Mouse (Mus musculus): ENCODE results near the gene G430095P16Rik. TPM values are rescaled to one million over a fixed set of nuclear protein-coding genes. Genes with fewer than 3 reads are reported as not detected.

G430095P16Rik gene
- polyA plus RNA-seq, 1 experiment from 2014 or later, result 3.0 TPM

DNA sequence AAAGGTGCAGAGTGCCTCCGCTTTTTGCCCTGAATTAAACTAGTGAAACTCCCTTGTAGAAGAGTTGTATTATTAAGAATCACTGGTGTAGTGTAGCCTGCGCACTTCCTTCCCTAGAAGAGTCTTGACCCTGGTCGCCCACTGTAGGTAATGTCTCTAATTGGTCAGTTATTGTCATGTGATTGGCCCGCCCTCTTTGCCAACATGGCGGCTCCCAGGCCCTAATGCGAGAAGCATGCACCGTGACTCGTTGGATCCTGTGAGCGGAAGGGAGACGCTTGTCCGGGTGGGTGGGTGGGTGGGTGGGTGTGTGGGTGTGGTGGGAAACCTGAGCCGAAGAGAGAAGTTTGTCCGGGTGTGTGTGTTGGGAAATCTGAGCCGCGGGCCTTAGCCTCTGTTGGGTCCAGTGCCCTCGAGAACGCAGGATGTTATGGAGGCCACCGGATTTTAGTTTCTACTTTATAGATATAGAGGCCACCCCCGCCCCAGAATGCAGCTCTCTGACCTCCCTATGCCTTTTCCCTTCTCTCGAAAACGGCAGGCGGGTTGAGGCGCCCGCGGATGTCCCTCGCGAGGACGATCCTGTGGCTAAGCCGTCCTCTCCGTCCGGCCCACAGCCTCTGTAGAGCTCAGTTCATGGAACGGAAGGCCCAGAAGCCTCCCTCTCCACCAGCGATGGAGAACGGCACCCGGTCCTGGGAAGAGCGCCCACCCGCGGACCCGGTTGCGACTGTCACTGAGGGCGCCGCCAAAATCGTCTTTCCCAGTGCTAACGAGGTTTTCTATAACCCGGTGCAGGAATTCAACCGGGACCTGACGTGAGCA is 33.5 kb upstream of the G430095P16Rik start:
- peak; percentile 83 for ATAC-seq (replicated peaks; ENCODE audit: low FRiP score)
- H3K27ac ChIP-seq (ENCODE audit: low read depth, low read length), result 0 out of 2 replicates have a peak overlapping the region, but pooled peaks have one; percentile 32
- peak; percentile 86 for DNase-seq (ENCODE audit: low spot score)
- under 1% methylated on average over 47 of the region's 47 CpGs for WGBS
- H3K9ac ChIP-seq (ENCODE audit: low read length), result peak overlapping the region; percentile 68
- peak overlapping the region; percentile 71 for H3K4me2 ChIP-seq (ENCODE audit: low read depth, low read length, severe bottlenecking)
- H3K9me3 ChIP-seq (ENCODE audit: control insufficient read depth, low read length), result no peaks in the 10 kb centered on the region
- peaks cover 14% of the 10 kb centered on the region for H3K4me1 ChIP-seq (replicated peaks; ENCODE audit: control insufficient read depth, insufficient read depth, low read length)
- peak overlapping the region; percentile 76 for H3K4me3 ChIP-seq (ENCODE audit: low read depth, low read length)
- no peaks in the 10 kb centered on the region for H3K27me3 ChIP-seq (ENCODE audit: control insufficient read depth, insufficient read depth, low read length)
- H3K36me3 ChIP-seq (ENCODE audit: control insufficient read depth, insufficient read depth, low read length), result no peaks in the 10 kb centered on the region

DNA sequence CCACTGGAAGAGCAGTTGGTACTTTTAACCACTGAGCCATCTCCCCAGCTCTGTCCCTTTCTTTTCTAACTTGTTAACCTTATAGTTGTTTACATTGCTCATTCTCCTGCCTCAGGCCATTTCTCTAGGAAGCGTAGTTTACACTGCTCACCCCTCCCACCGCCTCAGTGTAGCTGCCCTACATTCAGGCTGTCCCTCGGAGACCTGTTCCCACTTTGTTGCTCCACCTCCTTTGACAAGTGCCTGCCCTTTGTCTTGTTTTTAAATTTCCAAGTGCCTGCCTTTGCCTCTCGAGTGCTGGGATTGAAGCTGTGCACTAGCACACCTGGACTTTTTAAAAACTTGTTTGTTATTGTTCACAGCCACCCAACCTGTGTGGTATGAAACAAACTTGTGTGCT is 29.5 kb upstream of the G430095P16Rik start:
- H3K9ac ChIP-seq (ENCODE audit: low read length), result no peak overlapping the region
- no peaks in the 10 kb centered on the region for H3K27me3 ChIP-seq (ENCODE audit: control insufficient read depth, insufficient read depth, low read length)
- DNase-seq (ENCODE audit: low spot score) (no peak), ATAC-seq (replicated peaks; ENCODE audit: low FRiP score) (no peak)
- H3K4me3 ChIP-seq (ENCODE audit: low read depth, low read length), result no peak overlapping the region
- peaks cover 3% of the 10 kb centered on the region; the same call in 1 of the 2 replicates for H3K36me3 ChIP-seq (ENCODE audit: control insufficient read depth, insufficient read depth, low read length)
- WGBS, result 68% methylated on average over 4 of the region's 4 CpGs
- H3K4me2 ChIP-seq (ENCODE audit: low read depth, low read length, severe bottlenecking), result no peak overlapping the region
- peaks cover 7% of the 10 kb centered on the region; the same call in 1 of the 2 replicates for H3K4me1 ChIP-seq (replicated peaks; ENCODE audit: control insufficient read depth, insufficient read depth, low read length)
- no peaks in the 10 kb centered on the region for H3K9me3 ChIP-seq (ENCODE audit: control insufficient read depth, low read length)
- no peak overlapping the region for H3K27ac ChIP-seq (ENCODE audit: low read depth, low read length)

DNA sequence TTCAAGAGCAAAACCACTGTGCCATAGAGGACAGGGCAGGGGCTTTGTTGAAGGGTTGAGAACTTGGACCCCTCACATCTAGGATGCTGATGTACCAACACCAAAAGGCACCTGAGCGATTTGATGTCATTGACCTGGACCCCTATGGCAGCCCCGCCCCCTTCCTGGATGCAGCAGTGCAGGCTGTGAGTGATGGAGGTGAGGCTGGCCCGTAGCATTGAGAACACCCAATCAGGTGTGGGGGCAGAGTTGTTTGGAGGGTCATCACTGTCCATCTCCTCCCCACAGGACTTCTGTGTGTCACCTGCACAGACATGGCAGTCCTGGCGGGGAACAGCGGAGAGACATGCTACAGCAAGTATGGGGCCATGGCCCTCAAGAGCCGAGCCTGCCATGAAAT is 27.7 kb upstream of the G430095P16Rik start:
- Histone ChIP-seq H3K9ac (ENCODE audit: low read length) (no peak overlapping the region), H3K27me3 (ENCODE audit: control insufficient read depth, insufficient read depth, low read length) (no peaks in the 10 kb centered on the region), H3K4me2 (ENCODE audit: low read depth, low read length, severe bottlenecking) (no peak overlapping the region), H3K27ac (ENCODE audit: low read depth, low read length) (no peak overlapping the region), H3K9me3 (ENCODE audit: control insufficient read depth, low read length) (no peaks in the 10 kb centered on the region), H3K4me1 (replicated peaks; ENCODE audit: control insufficient read depth, insufficient read depth, low read length) (peaks cover 3% of the 10 kb centered on the region; the same call in 1 of the 2 replicates), H3K4me3 (ENCODE audit: low read depth, low read length) (no peak overlapping the region), H3K36me3 (ENCODE audit: control insufficient read depth, insufficient read depth, low read length) (peaks cover 3% of the 10 kb centered on the region; the same call in 1 of the 2 replicates)
- WGBS, result 91% methylated on average over 6 of the region's 6 CpGs
- ATAC-seq (replicated peaks; ENCODE audit: low FRiP score) (no peak), DNase-seq (ENCODE audit: low spot score) (no peak)

DNA sequence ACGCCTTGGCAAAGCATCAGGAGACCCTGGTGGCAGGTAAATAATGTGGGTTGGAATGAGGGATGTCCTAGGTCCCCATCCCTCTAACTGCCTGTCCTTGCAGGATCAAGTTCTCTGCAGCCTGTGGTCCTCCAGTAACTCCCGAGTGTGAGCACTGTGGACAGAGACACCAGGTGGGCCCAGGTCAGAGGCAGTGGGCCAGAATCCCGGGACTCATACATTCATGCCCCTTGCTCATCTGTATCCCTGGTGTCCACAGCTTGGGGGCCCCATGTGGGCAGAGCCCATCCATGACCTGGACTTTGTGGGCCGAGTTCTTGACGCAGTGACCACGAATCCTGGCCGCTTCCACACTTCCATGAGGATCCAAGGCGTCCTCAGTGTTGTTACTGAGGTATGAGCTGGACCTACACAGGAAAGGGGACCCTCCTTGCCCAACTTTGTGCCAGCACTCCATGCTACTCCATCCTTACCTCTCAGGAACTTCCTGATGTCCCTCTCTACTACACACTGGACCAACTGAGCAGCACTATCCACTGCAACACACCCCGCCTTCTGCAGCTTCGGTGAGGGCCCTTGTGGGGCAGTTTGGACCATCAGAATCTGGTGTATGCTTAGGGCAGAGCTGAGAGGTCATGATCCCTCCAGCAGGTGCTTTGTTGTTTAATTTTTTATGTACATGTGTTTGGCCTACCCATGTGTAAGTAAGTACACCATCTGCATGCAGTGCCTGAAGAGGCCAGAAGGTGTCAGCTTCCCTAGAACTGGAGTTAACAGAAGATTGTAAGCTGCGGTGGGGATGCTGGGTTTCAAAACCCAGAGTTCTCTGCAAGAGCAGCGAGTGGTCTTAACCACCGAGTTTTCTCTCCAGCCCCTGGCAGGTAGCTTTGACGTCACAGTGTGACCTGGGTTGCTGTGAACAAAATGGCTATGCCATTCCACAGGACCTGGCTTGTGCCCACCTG is 25.4 kb upstream of the G430095P16Rik start:
- DNase-seq (ENCODE audit: low spot score) (peak; percentile 70), ATAC-seq (replicated peaks; ENCODE audit: low FRiP score) (no peak)
- peaks cover 16% of the 10 kb centered on the region for H3K27me3 ChIP-seq (ENCODE audit: control insufficient read depth, insufficient read depth, low read length)
- H3K27ac ChIP-seq (ENCODE audit: low read depth, low read length), result no peak overlapping the region
- H3K4me3 ChIP-seq (ENCODE audit: low read depth, low read length), result no peak overlapping the region
- 85% methylated on average over 14 of the region's 14 CpGs for WGBS
- peaks cover 3% of the 10 kb centered on the region; the same call in 1 of the 2 replicates for H3K36me3 ChIP-seq (ENCODE audit: control insufficient read depth, insufficient read depth, low read length)
- peaks cover 1% of the 10 kb centered on the region; the same call in 1 of the 2 replicates for H3K4me1 ChIP-seq (replicated peaks; ENCODE audit: control insufficient read depth, insufficient read depth, low read length)
- no peak overlapping the region for H3K9ac ChIP-seq (ENCODE audit: low read length)
- no peaks in the 10 kb centered on the region for H3K9me3 ChIP-seq (ENCODE audit: control insufficient read depth, low read length)
- H3K4me2 ChIP-seq (ENCODE audit: low read depth, low read length, severe bottlenecking), result no peak overlapping the region

GRCm38 (mm10) chr8:84698288-84698687 is 24.5 kb upstream of the G430095P16Rik start:
- ATAC-seq (replicated peaks; ENCODE audit: low FRiP score), result no peak
- Histone ChIP-seq H3K9me3 (ENCODE audit: control insufficient read depth, low read length) (no peaks in the 10 kb centered on the region), H3K4me2 (ENCODE audit: low read depth, low read length, severe bottlenecking) (no peak overlapping the region), H3K4me1 (replicated peaks; ENCODE audit: control insufficient read depth, insufficient read depth, low read length) (peaks cover 1% of the 10 kb centered on the region; the same call in 1 of the 2 replicates), H3K4me3 (ENCODE audit: low read depth, low read length) (no peak overlapping the region), H3K27ac (ENCODE audit: low read depth, low read length) (no peak overlapping the region), H3K36me3 (ENCODE audit: control insufficient read depth, insufficient read depth, low read length) (peaks cover 3% of the 10 kb centered on the region; the same call in 1 of the 2 replicates), H3K9ac (ENCODE audit: low read length) (no peak overlapping the region), H3K27me3 (ENCODE audit: control insufficient read depth, insufficient read depth, low read length) (peaks cover 24% of the 10 kb centered on the region)
- DNase-seq (ENCODE audit: low spot score), result no peak
- 89% methylated on average over 5 of the region's 5 CpGs for WGBS

GRCm38 (mm10) chr8:84698929-84699401 is 23.8 kb upstream of the G430095P16Rik start:
- H3K9me3 ChIP-seq (ENCODE audit: control insufficient read depth, low read length), result no peaks in the 10 kb centered on the region
- H3K9ac ChIP-seq (ENCODE audit: low read length), result no peak overlapping the region
- H3K4me3 ChIP-seq (ENCODE audit: low read depth, low read length), result no peak overlapping the region
- H3K27ac ChIP-seq (ENCODE audit: low read depth, low read length), result no peak overlapping the region
- H3K36me3 ChIP-seq (ENCODE audit: control insufficient read depth, insufficient read depth, low read length), result peaks cover 3% of the 10 kb centered on the region; the same call in 1 of the 2 replicates
- H3K4me1 ChIP-seq (replicated peaks; ENCODE audit: control insufficient read depth, insufficient read depth, low read length), result peaks cover 3% of the 10 kb centered on the region; the same call in 1 of the 2 replicates
- peaks cover 31% of the 10 kb centered on the region for H3K27me3 ChIP-seq (ENCODE audit: control insufficient read depth, insufficient read depth, low read length)
- WGBS, result 92% methylated on average over 9 of the region's 9 CpGs
- no peak overlapping the region for H3K4me2 ChIP-seq (ENCODE audit: low read depth, low read length, severe bottlenecking)
- DNase-seq (ENCODE audit: low spot score) (no peak), ATAC-seq (replicated peaks; ENCODE audit: low FRiP score) (no peak)

GRCm38 (mm10) chr8:84699861-84700322 is 22.9 kb upstream of the G430095P16Rik start:
- H3K4me3 ChIP-seq (ENCODE audit: low read depth, low read length), result no peak overlapping the region
- peaks cover 3% of the 10 kb centered on the region; the same call in 1 of the 2 replicates for H3K4me1 ChIP-seq (replicated peaks; ENCODE audit: control insufficient read depth, insufficient read depth, low read length)
- H3K27me3 ChIP-seq (ENCODE audit: control insufficient read depth, insufficient read depth, low read length), result peaks cover 40% of the 10 kb centered on the region
- peaks cover 3% of the 10 kb centered on the region; the same call in 1 of the 2 replicates for H3K36me3 ChIP-seq (ENCODE audit: control insufficient read depth, insufficient read depth, low read length)
- no peak overlapping the region for H3K27ac ChIP-seq (ENCODE audit: low read depth, low read length)
- ATAC-seq (replicated peaks; ENCODE audit: low FRiP score) (no peak), DNase-seq (ENCODE audit: low spot score) (peak; percentile 83)
- WGBS, result 71% methylated on average over 7 of the region's 7 CpGs
- no peak overlapping the region for H3K9ac ChIP-seq (ENCODE audit: low read length)
- H3K9me3 ChIP-seq (ENCODE audit: control insufficient read depth, low read length), result no peaks in the 10 kb centered on the region
- H3K4me2 ChIP-seq (ENCODE audit: low read depth, low read length, severe bottlenecking), result no peak overlapping the region

- Histone ChIP-seq H3K4me3 (ENCODE audit: low read depth, low read length) (no peak overlapping the region), H3K4me2 (ENCODE audit: low read depth, low read length, severe bottlenecking) (no peak overlapping the region), H3K27ac (ENCODE audit: low read depth, low read length) (no peak overlapping the region), H3K36me3 (ENCODE audit: control insufficient read depth, insufficient read depth, low read length) (no peaks in the 10 kb centered on the region; the same call in 1 of the 2 replicates), H3K27me3 (ENCODE audit: control insufficient read depth, insufficient read depth, low read length) (peaks cover 47% of the 10 kb centered on the region), H3K9ac (ENCODE audit: low read length) (no peak overlapping the region), H3K4me1 (replicated peaks; ENCODE audit: control insufficient read depth, insufficient read depth, low read length) (peaks cover 6% of the 10 kb centered on the region; the same call in 1 of the 2 replicates), H3K9me3 (ENCODE audit: control insufficient read depth, low read length) (no peaks in the 10 kb centered on the region)
- DNase-seq (ENCODE audit: low spot score) (no peak), ATAC-seq (replicated peaks; ENCODE audit: low FRiP score) (no peak)
- WGBS, result 76% methylated on average over 5 of the region's 5 CpGs
Measured at GRCm38 (mm10) chr8:84700526-84700925, 22.3 kb upstream of the G430095P16Rik start.
